Mouse (Mus musculus) CD4-positive, CD25-positive, alpha-beta regulatory T cell, adult 2 months (primary cell): ENCODE results near the gene Vmn2r77.
"Not testable (repeated sequence)": the region's sequence is repeated elsewhere in the genome, so short reads cannot be mapped to it uniquely, and the experiment has no call there.

ENCODE experiments used
- DNase-seq: peaks from one replicate; pipeline ENCODE4 v3.0.0-alpha.2; 2012; ENCODE audit warnings: low read depth, low spot score

Gene Vmn2r77

DNA sequence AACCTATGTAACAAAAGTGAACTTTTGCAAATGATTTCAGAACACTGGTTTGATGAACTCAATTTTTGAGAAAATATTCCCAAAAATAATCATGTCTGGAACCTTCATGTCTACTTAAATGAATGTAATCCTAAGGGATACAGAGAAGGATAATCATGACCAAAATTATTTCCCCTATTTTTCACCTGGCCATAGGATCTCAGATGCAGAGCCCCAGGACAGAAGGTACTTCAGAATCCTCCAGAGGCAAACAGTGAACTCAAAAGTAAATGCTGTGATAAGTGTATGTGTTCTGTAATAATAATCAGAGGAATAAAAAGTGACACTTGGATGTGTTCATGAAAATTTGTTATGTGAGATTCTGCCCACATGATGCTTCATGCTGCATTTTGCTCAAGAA, at the start of gene Vmn2r77:
Gene Vmn2r77, plus strand, starts transcription at position 301 of the 400 bp plus-strand sequence.
- no peak for DNase-seq

DNA sequence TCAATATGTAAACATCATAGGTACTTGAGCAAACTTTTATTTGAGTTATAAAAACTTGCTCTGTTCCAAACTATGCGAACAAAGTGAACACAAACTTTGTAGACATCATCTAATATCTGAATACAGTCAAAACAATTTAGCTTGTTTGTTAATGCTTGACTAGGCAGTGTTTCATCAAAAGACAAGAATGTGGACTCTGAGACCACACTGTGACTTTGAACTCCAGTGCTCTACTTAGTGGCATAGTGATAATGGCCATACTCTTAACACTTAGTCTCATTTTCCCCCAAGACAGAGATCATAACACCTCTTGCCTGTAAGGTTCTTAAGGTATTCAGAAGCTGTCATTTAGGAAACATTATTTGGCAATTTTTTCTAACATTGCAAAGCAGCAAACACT, 34.1 kb upstream of the Vmn2r77 start:
- DNase-seq = no peak

- no peak for DNase-seq
These were observed 30.2 kb upstream of the Vmn2r77 start for GRCm38 (mm10) chr7:86764628-86765027.

DNA sequence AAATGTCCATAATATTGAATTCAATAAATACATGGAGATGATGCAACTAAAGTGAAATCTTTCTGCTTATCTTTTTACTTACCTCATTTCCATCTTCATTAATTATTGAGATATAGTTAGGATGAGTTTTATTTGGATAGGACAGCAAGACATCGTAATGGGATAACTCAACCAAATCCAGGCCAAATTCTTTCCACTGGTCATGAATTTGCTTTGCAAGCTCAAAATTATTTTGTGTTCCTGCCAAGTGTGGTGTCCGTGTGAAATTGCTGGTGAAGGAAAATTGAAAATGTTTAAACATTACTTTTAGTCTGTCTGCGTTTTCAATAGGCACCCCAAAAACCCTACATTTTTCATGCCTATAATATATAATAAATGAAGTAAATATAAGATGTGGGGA, 23.2 kb upstream of the Vmn2r77 start:
- DNase-seq = no peak

- DNase-seq = no peak
These were observed 19.1 kb upstream of the Vmn2r77 start, which contains the start of gene Folh1 for GRCm38 (mm10) chr7:86775617-86776325. TSS of gene Folh1 (minus strand) at chr7:86775943.

- not testable (repeated sequence) for DNase-seq
These were observed 20.4 kb downstream of the Vmn2r77 start for GRCm38 (mm10) chr7:86815241-86815640.

DNA sequence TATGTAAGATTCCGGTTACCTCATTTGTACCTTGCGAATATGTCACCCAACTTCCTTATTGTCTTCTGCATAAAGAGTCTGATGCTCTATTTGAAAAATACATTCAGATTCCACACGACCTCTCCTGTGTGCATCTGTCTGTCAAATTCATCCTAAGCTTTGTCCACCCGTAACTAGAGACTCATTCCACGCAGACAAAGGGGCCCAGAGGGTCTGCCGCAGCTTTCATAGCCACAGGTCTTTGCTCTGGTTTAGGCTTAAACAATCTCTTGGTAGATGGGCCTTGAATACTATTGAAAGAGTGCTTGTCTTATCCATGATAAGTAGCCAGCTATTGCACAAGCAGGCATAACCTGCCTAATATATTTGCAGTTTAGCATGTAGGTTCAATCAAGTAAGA, 20.9 kb downstream of the Vmn2r77 start:
- not testable (repeated sequence) for DNase-seq

DNA sequence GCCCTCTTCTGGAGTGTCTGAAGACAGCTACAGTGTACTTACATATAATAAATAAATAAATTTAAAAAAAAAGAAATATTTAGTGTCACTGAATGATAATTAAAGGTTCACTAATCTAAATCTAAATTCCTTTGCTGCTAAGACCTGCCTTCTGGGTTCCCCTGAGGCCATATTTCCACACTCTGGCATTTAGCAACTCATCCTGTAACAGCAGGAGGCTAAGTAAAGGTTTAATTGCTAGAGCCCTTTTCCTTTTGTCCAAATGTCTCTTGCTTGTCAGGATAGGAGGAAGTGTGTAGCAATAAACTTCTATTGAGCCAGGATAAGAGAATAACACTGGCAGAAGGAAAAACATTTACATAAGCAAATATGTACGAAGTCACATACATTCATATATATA, 21.6 kb downstream of the Vmn2r77 start:
- no peak for DNase-seq
